Mouse (Mus musculus) cerebellum, adult 2 months (tissue): ENCODE results near the gene Spdl1.

Source experiments
- CTCF ChIP-seq: fragments of 200-500 bp; IDR thresholded peaks from 2 replicates; pipeline ENCODE4 v1.5.1; 2011; ENCODE audit warnings: low read depth, mild to moderate bottlenecking, control low read depth, low read length, moderate library complexity, borderline replicate concordance; ENCODE audit not compliant: insufficient read depth
- POLR2A ChIP-seq: fragments of 200-500 bp; IDR thresholded peaks from 2 replicates; pipeline ENCODE4 v1.6.1; 2011; ENCODE audit warnings: low read length, control low read depth, borderline replicate concordance; ENCODE audit not compliant: insufficient read depth

DNA sequence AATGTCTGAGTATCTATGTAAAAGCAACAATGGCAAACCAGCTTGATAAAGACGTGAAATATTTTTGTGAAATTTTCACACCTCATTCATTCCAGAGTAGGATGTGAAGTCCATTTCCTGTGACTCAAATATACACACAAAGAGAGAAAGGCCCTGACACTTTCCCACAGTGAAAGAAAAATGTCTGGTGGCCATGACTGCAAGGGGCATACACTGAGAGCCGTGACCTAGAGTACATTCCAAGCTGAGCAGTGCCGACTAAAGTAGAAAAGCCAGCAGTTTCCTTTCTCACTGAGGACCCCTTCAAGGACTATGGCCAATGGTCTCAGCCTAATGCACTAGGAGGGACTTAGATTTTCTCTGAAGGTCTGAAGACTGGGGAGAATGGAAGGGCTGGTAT, 23.2 kb upstream of the Spdl1 start:
- TF ChIP-seq CTCF (no peak), POLR2A (no peak)
